Mouse (Mus musculus): ENCODE measurements around the gene Dnah1. TPM values are rescaled to one million over a fixed set of nuclear protein-coding genes. Genes with fewer than 3 reads are reported as not detected.

Dnah1 gene
- polyA plus RNA-seq, 1 experiment from 2014 or later, result 2.8 TPM

GRCm38 (mm10) chr14:31285728-31286127 is 38.0 kb downstream of the Dnah1 start:
- WGBS, result 79% methylated on average over 8 of the region's 8 CpGs
- H3K4me3 ChIP-seq, result no peak overlapping the region
- DNase-seq (ENCODE audit: low spot score), result no peak
- peaks cover 13% of the 10 kb centered on the region; the same call in 1 of the 2 replicates for H3K4me1 ChIP-seq
- no peak overlapping the region for H3K27ac ChIP-seq
- peaks cover 39% of the 10 kb centered on the region for H3K27me3 ChIP-seq (ENCODE audit: insufficient read depth, poor library complexity, severe bottlenecking)
- no peaks in the 10 kb centered on the region for H3K36me3 ChIP-seq
- H3K9me3 ChIP-seq, result no peaks in the 10 kb centered on the region

- Histone ChIP-seq H3K4me1 (peaks cover 13% of the 10 kb centered on the region), H3K27me3 (ENCODE audit: insufficient read depth, poor library complexity, severe bottlenecking) (peaks cover 28% of the 10 kb centered on the region; the same call in 1 of the 2 replicates), H3K27ac (no peak overlapping the region), H3K36me3 (no peaks in the 10 kb centered on the region), H3K4me3 (no peak overlapping the region), H3K9me3 (no peaks in the 10 kb centered on the region)
- 24% methylated on average over 7 of the region's 7 CpGs for WGBS
- DNase-seq (ENCODE audit: low spot score), result no peak
Measured at GRCm38 (mm10) chr14:31272164-31272563, 51.5 kb downstream of the Dnah1 start.

- no peaks in the 10 kb centered on the region for H3K9me3 ChIP-seq
- no peak overlapping the region for H3K4me3 ChIP-seq
- no peak overlapping the region for H3K27ac ChIP-seq
- H3K36me3 ChIP-seq, result no peaks in the 10 kb centered on the region
- H3K4me1 ChIP-seq, result peaks cover 13% of the 10 kb centered on the region
- DNase-seq (ENCODE audit: low spot score), result no peak
- H3K27me3 ChIP-seq (ENCODE audit: insufficient read depth, poor library complexity, severe bottlenecking), result peaks cover 28% of the 10 kb centered on the region; the same call in 1 of the 2 replicates
- 89% methylated on average over 6 of the region's 6 CpGs for WGBS
Measured at GRCm38 (mm10) chr14:31271121-31271520, 52.6 kb downstream of the Dnah1 start.

DNA sequence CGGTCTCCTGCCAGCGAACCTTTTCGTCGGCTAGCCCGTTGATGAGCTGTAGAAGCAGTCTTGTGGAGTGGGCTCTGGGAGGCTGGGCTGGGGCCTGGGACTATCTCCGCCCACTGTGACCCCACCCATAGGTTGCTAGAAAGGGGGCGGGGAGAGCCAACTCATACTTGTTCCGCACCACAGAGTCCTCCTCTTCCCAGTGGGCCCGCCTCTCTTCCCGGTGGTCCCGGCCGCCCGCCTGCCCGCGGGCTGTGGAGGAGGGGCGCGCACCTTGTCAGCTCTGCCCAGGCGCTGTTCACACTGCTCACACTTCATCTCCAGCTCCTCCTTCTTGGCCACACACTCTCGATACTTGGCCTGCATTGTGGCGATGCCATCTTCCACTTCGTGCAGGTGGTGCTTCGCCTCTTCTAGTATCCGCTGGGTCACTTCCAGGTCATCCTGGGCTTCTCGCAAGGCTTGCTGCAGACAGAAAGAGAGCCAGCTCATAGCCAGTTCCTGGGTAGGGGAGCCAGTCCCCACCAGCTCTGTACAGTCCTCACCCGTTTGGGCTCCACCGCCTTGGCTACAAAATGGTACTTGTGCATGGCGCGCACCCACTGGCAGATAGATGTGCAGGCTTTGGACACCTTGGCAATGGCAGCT is 54.1 kb downstream of the Dnah1 start:
- WGBS, result 12% methylated on average over 28 of the region's 28 CpGs
- DNase-seq (ENCODE audit: low spot score), result peak; percentile 87
- Histone ChIP-seq H3K27ac (peak overlapping the region; percentile 78), H3K4me1 (peaks cover 13% of the 10 kb centered on the region), H3K36me3 (no peaks in the 10 kb centered on the region), H3K9me3 (no peaks in the 10 kb centered on the region), H3K4me3 (peak overlapping the region; percentile 57), H3K27me3 (ENCODE audit: insufficient read depth, poor library complexity, severe bottlenecking) (peaks cover 28% of the 10 kb centered on the region; the same call in 1 of the 2 replicates)

GRCm38 (mm10) chr14:31268301-31269001 is 55.2 kb downstream of the Dnah1 start:
- Histone ChIP-seq H3K27me3 (ENCODE audit: insufficient read depth, poor library complexity, severe bottlenecking) (peaks cover 28% of the 10 kb centered on the region; the same call in 1 of the 2 replicates), H3K27ac (no peak overlapping the region), H3K4me1 (peaks cover 13% of the 10 kb centered on the region), H3K36me3 (no peaks in the 10 kb centered on the region), H3K4me3 (no peak overlapping the region), H3K9me3 (no peaks in the 10 kb centered on the region)
- DNase-seq (ENCODE audit: low spot score), result no peak
- WGBS, result 71% methylated on average over 9 of the region's 9 CpGs

DNA sequence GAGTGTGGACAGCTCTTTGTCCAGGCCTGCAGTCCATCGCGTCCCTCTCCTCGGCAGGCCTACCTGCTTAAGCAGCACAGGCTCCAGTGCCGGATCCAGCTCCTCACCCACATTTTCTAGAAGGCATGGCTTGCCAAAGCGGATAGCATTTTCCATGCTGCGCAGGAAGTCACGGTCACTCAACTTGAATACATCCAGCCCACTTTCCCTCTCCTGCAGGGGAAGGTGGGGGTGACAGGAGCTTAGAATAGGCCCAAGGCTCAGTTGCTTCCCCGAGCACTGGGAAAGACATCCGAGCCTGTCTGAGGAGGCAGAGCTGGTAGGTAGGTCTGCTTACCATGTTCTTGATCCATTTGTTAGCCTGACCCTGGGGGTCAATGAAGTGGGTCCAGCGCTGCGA is 56.0 kb downstream of the Dnah1 start:
- Histone ChIP-seq H3K9me3 (no peaks in the 10 kb centered on the region), H3K27ac (no peak overlapping the region), H3K36me3 (0 out of 2 replicates have a peak, but pooled peaks cover 4% of the 10 kb centered on the region), H3K4me1 (peaks cover 13% of the 10 kb centered on the region), H3K4me3 (no peak overlapping the region), H3K27me3 (ENCODE audit: insufficient read depth, poor library complexity, severe bottlenecking) (peaks cover 28% of the 10 kb centered on the region; the same call in 1 of the 2 replicates)
- no peak for DNase-seq (ENCODE audit: low spot score)
- WGBS, result 83% methylated on average over 11 of the region's 11 CpGs

DNA sequence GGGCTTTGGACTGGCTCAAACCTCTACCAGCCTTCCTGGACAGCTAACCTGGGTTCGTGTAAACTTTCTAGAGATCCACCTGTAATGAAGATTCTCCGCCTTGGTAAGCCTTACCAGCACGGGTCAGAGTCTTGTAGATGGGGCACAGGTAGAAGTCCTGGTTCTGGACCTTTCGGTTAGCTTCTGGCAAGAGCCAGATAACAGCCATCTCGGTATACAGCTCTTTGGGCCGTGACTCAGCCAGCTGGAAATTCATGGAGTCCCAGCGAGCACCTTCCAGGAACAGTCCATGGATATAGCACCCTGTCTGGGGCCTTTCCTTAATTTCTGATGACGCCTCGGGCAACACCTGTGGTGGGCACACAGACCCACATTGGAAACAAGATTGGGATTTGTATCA is 62.8 kb downstream of the Dnah1 start:
- no peak for DNase-seq (ENCODE audit: low spot score)
- no peak overlapping the region for H3K27ac ChIP-seq
- H3K4me3 ChIP-seq, result no peak overlapping the region
- WGBS, result 93% methylated on average over 9 of the region's 9 CpGs
- H3K9me3 ChIP-seq, result no peaks in the 10 kb centered on the region
- no peaks in the 10 kb centered on the region for H3K4me1 ChIP-seq
- H3K36me3 ChIP-seq, result peaks cover 69% of the 10 kb centered on the region
- no peaks in the 10 kb centered on the region for H3K27me3 ChIP-seq (ENCODE audit: insufficient read depth, poor library complexity, severe bottlenecking)

DNA sequence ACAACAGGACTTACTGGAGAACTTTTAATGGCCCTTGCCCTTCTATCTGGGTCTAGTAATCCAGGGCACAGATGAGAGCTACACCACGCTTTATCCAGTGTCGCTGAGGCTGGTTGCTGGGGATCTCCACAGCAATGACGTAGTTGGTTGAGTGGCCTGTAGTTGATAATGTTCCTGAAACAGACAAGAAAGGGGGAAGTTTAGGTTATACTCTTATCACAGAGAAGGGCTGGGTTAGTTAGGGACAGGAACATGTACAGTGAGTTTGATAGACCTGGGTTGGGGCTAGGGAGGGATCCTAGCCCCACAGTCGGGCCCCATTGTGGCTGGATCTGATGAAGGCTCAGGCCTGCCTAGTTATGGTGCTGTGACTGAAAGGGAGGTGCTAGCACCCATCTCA is 63.3 kb downstream of the Dnah1 start:
- H3K36me3 ChIP-seq, result peaks cover 74% of the 10 kb centered on the region
- H3K27me3 ChIP-seq (ENCODE audit: insufficient read depth, poor library complexity, severe bottlenecking), result no peaks in the 10 kb centered on the region
- no peaks in the 10 kb centered on the region for H3K4me1 ChIP-seq
- 93% methylated on average over 4 of the region's 4 CpGs for WGBS
- DNase-seq (ENCODE audit: low spot score), result no peak
- H3K27ac ChIP-seq, result no peak overlapping the region
- H3K4me3 ChIP-seq, result no peak overlapping the region
- H3K9me3 ChIP-seq, result no peaks in the 10 kb centered on the region

- no peaks in the 10 kb centered on the region for H3K9me3 ChIP-seq
- no peak for DNase-seq (ENCODE audit: low spot score)
- no peaks in the 10 kb centered on the region for H3K27me3 ChIP-seq (ENCODE audit: insufficient read depth, poor library complexity, severe bottlenecking)
- 94% methylated on average over 14 of the region's 14 CpGs for WGBS
- no peak overlapping the region for H3K27ac ChIP-seq
- H3K4me1 ChIP-seq, result no peaks in the 10 kb centered on the region
- H3K4me3 ChIP-seq, result no peak overlapping the region
- H3K36me3 ChIP-seq, result peaks cover 93% of the 10 kb centered on the region
Measured at GRCm38 (mm10) chr14:31258476-31259050, 65.1 kb downstream of the Dnah1 start.

DNA sequence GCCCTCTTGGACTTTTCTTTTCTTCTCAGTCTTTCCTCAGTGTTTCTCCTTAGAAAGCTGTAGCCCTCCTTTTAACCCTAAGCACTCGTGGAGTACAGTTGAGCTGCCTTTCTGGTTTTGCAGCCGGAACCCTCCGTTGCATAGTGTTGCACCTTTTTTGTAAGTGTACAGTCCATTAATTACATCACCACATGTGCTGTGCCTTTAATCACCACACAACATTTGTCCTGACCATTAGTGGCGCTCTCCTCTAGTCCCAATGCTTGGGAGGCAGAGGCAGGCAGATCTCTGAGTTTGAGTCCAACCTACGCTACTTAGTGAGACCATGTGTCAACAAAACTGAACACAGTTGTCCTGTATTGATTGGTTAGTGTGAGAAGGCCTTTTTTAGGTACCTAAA is 71.6 kb downstream of the Dnah1 start:
- no peak for DNase-seq (ENCODE audit: low spot score)
- H3K4me1 ChIP-seq, result peaks cover 15% of the 10 kb centered on the region
- H3K9me3 ChIP-seq, result no peaks in the 10 kb centered on the region
- peak overlapping the region; percentile 99 for H3K27ac ChIP-seq
- H3K4me3 ChIP-seq, result peak overlapping the region; percentile 95
- H3K36me3 ChIP-seq, result peaks cover 46% of the 10 kb centered on the region
- 87% methylated on average over 5 of the region's 5 CpGs for WGBS
- no peaks in the 10 kb centered on the region for H3K27me3 ChIP-seq (ENCODE audit: insufficient read depth, poor library complexity, severe bottlenecking)

GRCm38 (mm10) chr14:31251626-31252025 is 72.1 kb downstream of the Dnah1 start:
- Histone ChIP-seq H3K27me3 (ENCODE audit: insufficient read depth, poor library complexity, severe bottlenecking) (no peaks in the 10 kb centered on the region), H3K36me3 (peaks cover 42% of the 10 kb centered on the region), H3K9me3 (no peaks in the 10 kb centered on the region), H3K4me3 (peak overlapping the region; percentile 95), H3K4me1 (peaks cover 15% of the 10 kb centered on the region), H3K27ac (peak overlapping the region; percentile 99)
- no peak for DNase-seq (ENCODE audit: low spot score)
- 0% methylated on average over 18 of the region's 18 CpGs for whole genome bisulfite sequencing

- WGBS, result under 1% methylated on average over 70 of the region's 75 CpGs
- H3K27ac ChIP-seq, result peak within 1 kb of the TSS; percentile 99
- H3K4me3 ChIP-seq, result peak within 1 kb of the TSS; percentile 95
- no peaks in the 10 kb centered on the region for H3K9me3 ChIP-seq
- H3K27me3 ChIP-seq (ENCODE audit: insufficient read depth, poor library complexity, severe bottlenecking), result no peaks in the 10 kb centered on the region
- H3K36me3 ChIP-seq, result peaks cover 37% of the 10 kb centered on the region
- peaks cover 18% of the 10 kb centered on the region for H3K4me1 ChIP-seq
- DNase-seq (ENCODE audit: low spot score), result peak; percentile 97
Measured at GRCm38 (mm10) chr14:31251084-31251604, 72.6 kb downstream of the Dnah1 start, which contains the start of the genes Phf7 and Bap1. Gene Phf7, minus strand, starts transcription at chr14:31251317. Gene Bap1, plus strand, starts transcription at chr14:31251450.
